Mouse (Mus musculus) lung, postnatal 0 days (tissue): ENCODE measurements around the gene Leo1.

Experiments
- CTCF ChIP-seq: IDR thresholded peaks from 2 replicates; pipeline ENCODE4 v1.5.1; 2016; ENCODE audit warnings: antibody characterized with exemption, mild to moderate bottlenecking
- EP300 ChIP-seq: IDR thresholded peaks from 2 replicates; pipeline ENCODE4 v1.6.1; 2016; ENCODE audit warnings: antibody characterized with exemption, mild to moderate bottlenecking, control low read depth

GRCm38 (mm10) chr9:75479106-75479725 lies 37.9 kb downstream of the Leo1 start:
- no peak for TF ChIP-seq CTCF
- TF ChIP-seq EP300: no peak
